Mouse (Mus musculus): ENCODE measurements around the gene Sult4a1.

Gene Sult4a1

GRCm38 (mm10) chr15:84096051-84096450, 9.5 kb downstream of the Sult4a1 start:
- DNase-seq: no peak

GRCm38 (mm10) chr15:84094921-84095320, 10.6 kb downstream of the Sult4a1 start:
- DNase-seq: no peak

- no peak for DNase-seq
Observed at GRCm38 (mm10) chr15:84086775-84087174, 18.8 kb downstream of the Sult4a1 start.

- no peak for DNase-seq
Observed at GRCm38 (mm10) chr15:84086364-84086763, 19.2 kb downstream of the Sult4a1 start.

GRCm38 (mm10) chr15:84080069-84080468, 25.5 kb downstream of the Sult4a1 start:
- no peak for DNase-seq

GRCm38 (mm10) chr15:84079519-84079918, 26.0 kb downstream of the Sult4a1 start:
- DNase-seq: no peak

- no peak for DNase-seq
Observed at GRCm38 (mm10) chr15:84078667-84079066, 26.9 kb downstream of the Sult4a1 start.

- DNase-seq: no peak
Observed at GRCm38 (mm10) chr15:84077151-84077550, 28.4 kb downstream of the Sult4a1 start.

- no peak for DNase-seq
Observed at GRCm38 (mm10) chr15:84074705-84075185, 30.8 kb downstream of the Sult4a1 start.

GRCm38 (mm10) chr15:84073911-84074704, 31.4 kb downstream of the Sult4a1 start:
- DNase-seq: no peak

GRCm38 (mm10) chr15:84073058-84073457, 32.5 kb downstream of the Sult4a1 start:
- DNase-seq: no peak

GRCm38 (mm10) chr15:84072226-84072625, 33.3 kb downstream of the Sult4a1 start:
- no peak for DNase-seq

GRCm38 (mm10) chr15:84070116-84070676, 35.4 kb downstream of the Sult4a1 start:
- no peak for DNase-seq

- DNase-seq: no peak
Observed at GRCm38 (mm10) chr15:84069455-84070050, 36.0 kb downstream of the Sult4a1 start.

- DNase-seq: no peak
Observed at GRCm38 (mm10) chr15:84065701-84066100, 39.9 kb downstream of the Sult4a1 start.

GRCm38 (mm10) chr15:84065140-84065539, 40.4 kb downstream of the Sult4a1 start, which contains the start of gene Efcab6:
Gene Efcab6 (minus strand): TSS chr15:84065379.
- DNase-seq: no peak

- no peak for DNase-seq
Observed at GRCm38 (mm10) chr15:84058841-84059240, 46.7 kb downstream of the Sult4a1 start.

- DNase-seq: no peak
Observed at GRCm38 (mm10) chr15:84056083-84056482, 49.5 kb downstream of the Sult4a1 start.

- no peak for DNase-seq
Observed at GRCm38 (mm10) chr15:84053859-84054258, 51.7 kb downstream of the Sult4a1 start.

- no peak for DNase-seq
Observed at GRCm38 (mm10) chr15:84053240-84053639, 52.3 kb downstream of the Sult4a1 start.

- no peak for DNase-seq
Observed at GRCm38 (mm10) chr15:84052390-84052789, 53.2 kb downstream of the Sult4a1 start.

GRCm38 (mm10) chr15:84049570-84049969, 56.0 kb downstream of the Sult4a1 start:
- DNase-seq: no peak

- no peak for DNase-seq
Observed at GRCm38 (mm10) chr15:84045562-84045961, 60.0 kb downstream of the Sult4a1 start.

- no peak for DNase-seq
Observed at GRCm38 (mm10) chr15:84037067-84037466, 68.5 kb downstream of the Sult4a1 start.

All from thymus, adult 18-20 months (tissue).